Mouse (Mus musculus) stomach, embryonic 15.5 days (tissue): ENCODE results near the gene Nxpe5. TPM values are rescaled to one million over a fixed set of nuclear protein-coding genes. Genes with fewer than 3 reads are reported as not detected.

Source experiments
- ATAC-seq: fragments of 200-750 bp; cut with Nextera tagmentation; 2 replicates; pipeline ENCODE4 v1.8.0; 2017; ENCODE audit warnings: low read depth, moderate number of reproducible peaks, moderate TSS enrichment; ENCODE audit not compliant: insufficient read depth, low FRiP score
- H3K27ac ChIP-seq: fragments of 300-500 bp; sonication (generic); 2 replicates; pipeline ENCODE4 v1.5.1; 2015; ENCODE audit warnings: mild to moderate bottlenecking, inconsistent platforms
- H3K27me3 ChIP-seq: fragments of 300-500 bp; sonication (generic); replicated peaks from 2 replicates; pipeline ENCODE4 v1.6.1; 2015; ENCODE audit warnings: inconsistent platforms
- H3K36me3 ChIP-seq: fragments of 300-500 bp; sonication (generic); 2 replicates; pipeline ENCODE4 v1.6.1; 2015; ENCODE audit warnings: inconsistent platforms
- H3K4me1 ChIP-seq: fragments of 300-500 bp; sonication (generic); 2 replicates; pipeline ENCODE4 v1.6.1; 2015; ENCODE audit warnings: inconsistent platforms
- H3K4me2 ChIP-seq: fragments of 300-500 bp; sonication (generic); 2 replicates; pipeline ENCODE4 v1.6.1; 2015; ENCODE audit warnings: mild to moderate bottlenecking, inconsistent platforms
- H3K4me3 ChIP-seq: fragments of 300-500 bp; sonication (generic); replicated peaks from 2 replicates; pipeline ENCODE4 v1.5.1; 2015; ENCODE audit warnings: inconsistent platforms
- H3K9ac ChIP-seq: fragments of 300-500 bp; sonication (generic); 2 replicates; pipeline ENCODE4 v1.6.1; 2015; ENCODE audit warnings: inconsistent platforms
- H3K9me3 ChIP-seq: fragments of 300-500 bp; sonication (generic); 2 replicates; pipeline ENCODE4 v1.6.1; 2016; ENCODE audit warnings: inconsistent platforms
- WGBS: fragments of 180-500 bp; shearing (Covaris S2); methylation state at CpG from one replicate; pipeline ENCODE4 v1.1.7; 2015; 5-methylcytosine and 5-hydroxymethylcytosine counted together
- polyA plus RNA-seq: library from polyadenylated mRNA; unstranded; fragments of >200 nt; fragmentation: Nextera tagmentation; extraction: Ambion mirVana; gene quantifications from 2 replicates; pipeline ENCODE4 v1.2.1, GENCODE M21; 2015

The Nxpe5 gene
- polyA plus RNA-seq, 1 experiment from 2014 or later, result not detected

GRCm38 (mm10) chr5:138280829-138281228, 55.1 kb downstream of the Nxpe5 start:
- Histone ChIP-seq H3K4me3 (no peak overlapping the region), H3K9ac (no peak overlapping the region), H3K4me2 (no peak overlapping the region), H3K36me3 (no peaks in the 10 kb centered on the region; the same call in 1 of the 2 replicates), H3K27me3 (no peaks in the 10 kb centered on the region), H3K9me3 (no peaks in the 10 kb centered on the region), H3K4me1 (peaks cover 18% of the 10 kb centered on the region), H3K27ac (no peak overlapping the region)
- WGBS, result 91% methylated on average over 15 of the region's 15 CpGs
- ATAC-seq, result no peak

GRCm38 (mm10) chr5:138281798-138282197, 56.1 kb downstream of the Nxpe5 start:
- no peak for ATAC-seq
- Histone ChIP-seq H3K27ac (no peak overlapping the region), H3K4me3 (no peak overlapping the region), H3K4me1 (peaks cover 13% of the 10 kb centered on the region), H3K27me3 (no peaks in the 10 kb centered on the region), H3K9ac (no peak overlapping the region), H3K36me3 (no peaks in the 10 kb centered on the region; the same call in 1 of the 2 replicates), H3K4me2 (no peak overlapping the region), H3K9me3 (no peaks in the 10 kb centered on the region)
- 73% methylated on average over 2 of the region's 2 CpGs for WGBS

GRCm38 (mm10) chr5:138283540-138283939, 57.8 kb downstream of the Nxpe5 start:
- Histone ChIP-seq H3K4me2 (no peak overlapping the region), H3K27me3 (no peaks in the 10 kb centered on the region), H3K9me3 (no peaks in the 10 kb centered on the region), H3K27ac (no peak overlapping the region), H3K4me3 (no peak overlapping the region), H3K4me1 (peaks cover 11% of the 10 kb centered on the region), H3K36me3 (no peaks in the 10 kb centered on the region), H3K9ac (no peak overlapping the region)
- ATAC-seq, result no peak
- 61% methylated on average over 1 of the region's 1 CpGs for WGBS

GRCm38 (mm10) chr5:138287861-138288260, 62.2 kb downstream of the Nxpe5 start:
- 70% methylated on average over 3 of the region's 3 CpGs for WGBS
- no peak overlapping the region for H3K9ac ChIP-seq
- no peak overlapping the region for H3K27ac ChIP-seq
- no peaks in the 10 kb centered on the region for H3K36me3 ChIP-seq
- no peaks in the 10 kb centered on the region for H3K4me1 ChIP-seq
- H3K4me3 ChIP-seq, result no peak overlapping the region
- H3K27me3 ChIP-seq, result no peaks in the 10 kb centered on the region
- no peak overlapping the region for H3K4me2 ChIP-seq
- no peak for ATAC-seq
- no peaks in the 10 kb centered on the region for H3K9me3 ChIP-seq

- Histone ChIP-seq H3K4me2 (no peak overlapping the region), H3K27ac (no peak overlapping the region), H3K36me3 (no peaks in the 10 kb centered on the region), H3K9me3 (no peaks in the 10 kb centered on the region), H3K27me3 (no peaks in the 10 kb centered on the region), H3K4me3 (no peak overlapping the region), H3K9ac (no peak overlapping the region), H3K4me1 (no peaks in the 10 kb centered on the region)
- no peak for ATAC-seq
- WGBS, result 69% methylated on average over 1 of the region's 1 CpGs
Observed at GRCm38 (mm10) chr5:138291638-138292037, 65.9 kb downstream of the Nxpe5 start.

GRCm38 (mm10) chr5:138294158-138294557, 68.5 kb downstream of the Nxpe5 start:
- no peaks in the 10 kb centered on the region for H3K36me3 ChIP-seq
- no peaks in the 10 kb centered on the region for H3K27me3 ChIP-seq
- no peak overlapping the region for H3K9ac ChIP-seq
- no peak overlapping the region for H3K4me2 ChIP-seq
- H3K4me3 ChIP-seq, result no peak overlapping the region
- ATAC-seq, result no peak
- H3K27ac ChIP-seq, result no peak overlapping the region
- no peaks in the 10 kb centered on the region for H3K9me3 ChIP-seq
- no peaks in the 10 kb centered on the region for H3K4me1 ChIP-seq

GRCm38 (mm10) chr5:138299613-138300012, 73.9 kb downstream of the Nxpe5 start:
- Histone ChIP-seq H3K4me1 (no peaks in the 10 kb centered on the region), H3K36me3 (no peaks in the 10 kb centered on the region), H3K27ac (no peak overlapping the region), H3K27me3 (no peaks in the 10 kb centered on the region), H3K9me3 (no peaks in the 10 kb centered on the region), H3K9ac (no peak overlapping the region), H3K4me3 (no peak overlapping the region), H3K4me2 (no peak overlapping the region)
- no peak for ATAC-seq
- 78% methylated on average over 2 of the region's 2 CpGs for WGBS

Other genes with a start within 250 kb of the Nxpe5 start
- 0.43 and 0.46 TPM in 2 replicates for gene Azgp1, start 244.4 kb upstream of the Nxpe5 start, polyA plus RNA-seq
- not detected in 2 replicates for gene Smok3a, start 204.6 kb upstream of the Nxpe5 start, polyA plus RNA-seq
- not detected in 2 replicates for gene Smok3b, start 204.5 kb upstream of the Nxpe5 start, polyA plus RNA-seq
- not detected in 2 replicates for gene Smok3c, start 172.7 kb upstream of the Nxpe5 start, polyA plus RNA-seq
- 13.6 and 14.8 TPM in 2 replicates for gene Zkscan1, start 140.8 kb upstream of the Nxpe5 start, polyA plus RNA-seq
- gene Zscan21, start 109.0 kb upstream of the Nxpe5 start, polyA plus RNA-seq, result 46.2 and 48.7 TPM in 2 replicates
- gene Zfp113, start 70.2 kb upstream of the Nxpe5 start, polyA plus RNA-seq, result 17.5 and 18.1 TPM in 2 replicates
- gene Cops6, start 64.8 kb upstream of the Nxpe5 start, polyA plus RNA-seq, result 270 and 287 TPM in 2 replicates
- gene Ap4m1, start 53.9 kb upstream of the Nxpe5 start, polyA plus RNA-seq, result 23.4 and 23.9 TPM in 2 replicates
- gene Mcm7, start 53.5 kb upstream of the Nxpe5 start, polyA plus RNA-seq, result 150 and 155 TPM in 2 replicates
- 71.3 and 73.7 TPM in 2 replicates for gene Taf6, start 38.4 kb upstream of the Nxpe5 start, polyA plus RNA-seq
- gene Cnpy4, start 38.4 kb upstream of the Nxpe5 start, polyA plus RNA-seq, result 44.4 and 48.0 TPM in 2 replicates
- 8.1 and 9.4 TPM in 2 replicates for gene Mblac1, start 31.6 kb upstream of the Nxpe5 start, polyA plus RNA-seq
- gene Lamtor4, start 29.6 kb downstream of the Nxpe5 start, polyA plus RNA-seq, result 71.9 and 74.1 TPM in 2 replicates
- 5.5 and 6.1 TPM in 2 replicates for gene BC037034, start 38.1 kb downstream of the Nxpe5 start, polyA plus RNA-seq
- gene Gal3st4, start 46.9 kb downstream of the Nxpe5 start, polyA plus RNA-seq, result 1.9 and 2.0 TPM in 2 replicates
- 0.13 and 0.17 TPM in 2 replicates for gene Gm43720, start 54.1 kb downstream of the Nxpe5 start, polyA plus RNA-seq
- gene Gpc2, start 54.1 kb downstream of the Nxpe5 start, polyA plus RNA-seq, result 14.3 and 19.8 TPM in 2 replicates
- 3.2 and 3.7 TPM in 2 replicates for gene Stag3, start 54.3 kb downstream of the Nxpe5 start, polyA plus RNA-seq
- 0.36 and 0.44 TPM in 2 replicates for gene Pvrig, start 116.1 kb downstream of the Nxpe5 start, polyA plus RNA-seq
- 30.4 and 31.3 TPM in 2 replicates for gene Zfp157, start 215.6 kb downstream of the Nxpe5 start, polyA plus RNA-seq